Mouse (Mus musculus) limb, embryonic 14.5 days (tissue): Measurements from ENCODE around the gene Pip4k2b. TPM values are rescaled to one million over a fixed set of nuclear protein-coding genes. Genes with fewer than 3 reads are reported as not detected.

Source experiments
- ATAC-seq: fragments of 200-750 bp; cut with Nextera tagmentation; 2 replicates; pipeline ENCODE4 v1.8.0; 2017; ENCODE audit warnings: low read depth, moderate number of reproducible peaks, moderate TSS enrichment; ENCODE audit not compliant: low FRiP score
- DNase-seq: peaks from one replicate; pipeline ENCODE4 v3.0.0-alpha.2; 2015; ENCODE audit warnings: low spot score
- H3K27ac ChIP-seq: fragments of 300-500 bp; sonication (generic); replicated peaks from 2 replicates; pipeline ENCODE4 v1.5.1; 2014; ENCODE audit warnings: low read depth, mild to moderate bottlenecking, low read length, moderate library complexity, mixed read lengths
- H3K27me3 ChIP-seq: fragments of 300-500 bp; sonication (generic); 2 replicates; pipeline ENCODE4 v1.6.1; 2014; ENCODE audit warnings: low read length, mixed read lengths; ENCODE audit not compliant: control insufficient read depth, insufficient read depth
- H3K36me3 ChIP-seq: fragments of 300-500 bp; sonication (generic); 2 replicates; pipeline ENCODE4 v1.6.1; 2014; ENCODE audit warnings: mild to moderate bottlenecking, low read length, moderate library complexity, mixed read lengths; ENCODE audit not compliant: control insufficient read depth, insufficient read depth
- H3K4me1 ChIP-seq: fragments of 300-500 bp; sonication (generic); 2 replicates; pipeline ENCODE4 v1.6.1; 2014; ENCODE audit warnings: antibody characterized with exemption, low read length, mixed read lengths; ENCODE audit not compliant: control insufficient read depth, insufficient read depth
- H3K4me2 ChIP-seq: fragments of 300-500 bp; sonication (generic); replicated peaks from 2 replicates; pipeline ENCODE4 v1.6.1; 2014; ENCODE audit warnings: low read depth, mild to moderate bottlenecking, low read length, moderate library complexity; ENCODE audit not compliant: severe bottlenecking
- H3K4me3 ChIP-seq: fragments of 300-500 bp; sonication (generic); replicated peaks from 2 replicates; pipeline ENCODE4 v1.5.1; 2014; ENCODE audit warnings: low read length
- H3K9ac ChIP-seq: fragments of 300-500 bp; sonication (generic); 2 replicates; pipeline ENCODE4 v1.6.1; 2014; ENCODE audit warnings: mild to moderate bottlenecking, low read depth, low read length, moderate library complexity; ENCODE audit not compliant: severe bottlenecking
- H3K9me3 ChIP-seq: fragments of 300-500 bp; sonication (generic); 2 replicates; pipeline ENCODE4 v1.6.1; 2016; ENCODE audit warnings: low read length; ENCODE audit not compliant: control insufficient read depth
- POLR2A ChIP-seq: fragments of 200-500 bp; IDR thresholded peaks from 2 replicates; pipeline ENCODE4 v1.8.0; 2012; ENCODE audit warnings: inconsistent platforms, mild to moderate bottlenecking, moderate library complexity, borderline replicate concordance; ENCODE audit not compliant: insufficient read depth, insufficient read length; ENCODE audit errors: extremely low read depth
- WGBS: fragments of 180-500 bp; shearing (Covaris S2); extraction: QIAGEN DNeasy Blood & Tissue Kit; methylation state at CpG from one replicate; pipeline ENCODE4 v1.1.7; 2014; 5-methylcytosine and 5-hydroxymethylcytosine counted together
- polyA plus RNA-seq, 2 experiments: library from polyadenylated mRNA; depleted of rRNA in 1 of 2; stranded (reverse) in 1 of 2; unstranded in 1 of 2; fragments of >200 nt; fragmentation: Nextera tagmentation in 1 of 2; extraction: Ambion mirVana in 1 of 2; gene quantifications; 2 replicates each; pipeline versions ENCODE4 v1.2.1 to v1.2.3; 2012 to 2014

Gene Pip4k2b
- polyA plus RNA-seq, 2 experiments = 2.2 to 34.4 TPM

- H3K4me3 ChIP-seq = peak overlapping the region; percentile 98
- peak overlapping the region; percentile 91 for H3K9ac ChIP-seq
- WGBS = under 1% methylated on average over 14 of the region's 14 CpGs
- ATAC-seq (no peak), DNase-seq (peak; percentile 20)
- peaks cover 18% of the 10 kb centered on the region; the same call in 1 of the 2 replicates for H3K36me3 ChIP-seq
- H3K27ac ChIP-seq = peak overlapping the region; percentile 97
- H3K4me2 ChIP-seq = peak overlapping the region; percentile 87
- TF ChIP-seq POLR2A = no peak
- peaks cover 50% of the 10 kb centered on the region for H3K4me1 ChIP-seq
- no peaks in the 10 kb centered on the region for H3K27me3 ChIP-seq
- H3K9me3 ChIP-seq = no peaks in the 10 kb centered on the region
These were observed 46.5 kb downstream of the Pip4k2b start for GRCm38 (mm10) chr11:97697891-97698529.

DNA sequence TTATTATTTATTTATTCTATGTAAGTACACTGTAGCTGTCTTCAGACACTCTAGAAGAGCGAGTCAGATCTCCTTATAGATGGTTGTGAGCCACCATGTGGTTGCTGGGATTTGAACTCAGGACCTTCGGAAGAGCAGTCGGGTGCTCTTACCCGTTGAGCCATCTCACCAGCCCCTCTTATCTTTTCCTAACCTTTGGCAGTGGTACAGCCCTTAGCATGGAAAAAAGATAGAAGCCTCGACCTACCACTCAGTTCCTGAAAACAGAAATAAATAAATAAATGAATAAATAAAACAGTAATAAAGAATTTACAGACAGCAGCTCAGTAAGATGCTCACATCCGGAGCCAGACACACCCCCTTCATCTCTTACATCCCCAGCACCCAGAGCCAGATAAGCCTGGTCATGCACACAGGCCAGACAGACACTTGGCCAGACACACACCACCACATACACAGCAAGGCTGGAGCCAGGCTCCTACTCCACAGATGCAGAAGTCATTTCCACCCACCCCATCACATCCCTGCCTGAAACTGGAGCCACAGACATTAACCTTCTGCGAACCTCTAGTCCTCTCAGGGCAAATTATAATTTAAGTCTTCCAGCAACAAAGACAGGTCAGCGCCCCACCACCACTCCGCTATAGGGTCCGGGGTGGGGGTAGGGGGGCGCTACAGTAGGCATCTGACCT lies 47.2 kb downstream of the Pip4k2b start:
- H3K4me1 ChIP-seq = peaks cover 50% of the 10 kb centered on the region
- peaks cover 25% of the 10 kb centered on the region for H3K36me3 ChIP-seq
- DNase-seq (no peak), ATAC-seq (no peak)
- peak overlapping the region; percentile 87 for H3K4me2 ChIP-seq
- peak overlapping the region; percentile 91 for H3K9ac ChIP-seq
- H3K27me3 ChIP-seq = no peaks in the 10 kb centered on the region
- H3K4me3 ChIP-seq = peak overlapping the region; percentile 98
- H3K27ac ChIP-seq = peak overlapping the region; percentile 26; the same call in 1 of the 2 replicates
- WGBS = 51% methylated on average over 11 of the region's 11 CpGs
- no peaks in the 10 kb centered on the region for H3K9me3 ChIP-seq
- TF ChIP-seq POLR2A = no peak

- Histone ChIP-seq H3K4me2 (no peak overlapping the region; the same call in 1 of the 2 replicates), H3K36me3 (peaks cover 32% of the 10 kb centered on the region), H3K4me3 (no peak overlapping the region), H3K27me3 (no peaks in the 10 kb centered on the region), H3K27ac (no peak overlapping the region), H3K9ac (no peak overlapping the region), H3K4me1 (peaks cover 45% of the 10 kb centered on the region), H3K9me3 (no peaks in the 10 kb centered on the region)
- 79% methylated on average over 8 of the region's 8 CpGs for WGBS
- DNase-seq = no peak
- ATAC-seq = no peak
- TF ChIP-seq POLR2A = no peak
These were observed 47.8 kb downstream of the Pip4k2b start for GRCm38 (mm10) chr11:97696669-97697068.

DNA sequence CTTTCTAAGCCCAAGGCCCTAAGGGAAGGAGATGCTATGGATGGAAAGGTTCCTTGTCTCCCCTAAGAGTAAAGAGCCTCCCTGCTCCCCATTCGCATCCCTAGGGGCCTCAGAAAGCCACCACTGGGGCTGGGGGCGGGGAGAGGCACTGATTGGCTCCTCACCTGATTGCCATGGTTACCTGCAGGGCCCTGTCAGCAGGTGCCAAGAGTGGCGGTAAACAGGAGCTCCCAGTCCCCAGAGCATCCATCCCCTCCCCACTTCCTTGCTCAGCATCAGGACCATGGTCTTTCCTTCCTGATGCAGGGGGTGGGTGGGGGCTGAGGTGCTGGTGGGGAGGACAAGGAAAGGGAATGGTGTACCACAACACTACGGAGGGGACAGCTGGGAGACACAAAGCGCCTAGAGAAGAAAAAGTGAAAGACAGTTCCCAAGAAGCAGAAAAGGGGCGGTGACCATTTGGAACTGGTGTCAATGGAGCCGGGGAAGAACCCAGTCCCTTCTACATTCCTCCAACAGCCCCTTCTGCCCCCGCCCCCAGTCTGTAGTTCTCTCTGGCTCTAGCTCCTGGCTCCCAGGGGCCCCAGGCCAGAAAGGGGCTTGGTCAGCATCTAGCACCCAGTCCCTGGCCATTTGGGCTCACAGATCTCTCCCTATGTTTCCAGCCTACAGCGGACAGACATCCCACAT lies 48.6 kb downstream of the Pip4k2b start:
- DNase-seq (no peak), ATAC-seq (no peak)
- Histone ChIP-seq H3K27me3 (no peaks in the 10 kb centered on the region), H3K4me3 (0 out of 2 replicates have a peak overlapping the region, but pooled peaks have one; percentile 5), H3K36me3 (peaks cover 40% of the 10 kb centered on the region), H3K27ac (0 out of 2 replicates have a peak overlapping the region, but pooled peaks have one; percentile 59), H3K4me1 (peaks cover 39% of the 10 kb centered on the region), H3K9ac (no peak overlapping the region; the same call in 1 of the 2 replicates), H3K9me3 (no peaks in the 10 kb centered on the region), H3K4me2 (peak overlapping the region; percentile 22)
- no peak for TF ChIP-seq POLR2A
- 59% methylated on average over 9 of the region's 9 CpGs for WGBS
